Mouse (Mus musculus) stomach, embryonic 14.5 days (tissue): ENCODE results near the gene Itih2. TPM values are rescaled to one million over a fixed set of nuclear protein-coding genes. Genes with fewer than 3 reads are reported as not detected.
A peak's percentile ranks its signal among the peaks of the same experiment; 100 is the strongest.

Experiments used
- ATAC-seq: fragments of 200-750 bp; cut with Nextera tagmentation; 2 replicates; pipeline ENCODE4 v1.8.0; 2017; ENCODE audit warnings: low read depth, moderate TSS enrichment; ENCODE audit not compliant: insufficient number of reproducible peaks, insufficient read depth, low FRiP score
- H3K27ac ChIP-seq: fragments of 300-500 bp; sonication (generic); 2 replicates; pipeline ENCODE4 v1.5.1; 2014; ENCODE audit warnings: mild to moderate bottlenecking, low read length, moderate library complexity, mixed read lengths
- H3K27me3 ChIP-seq: fragments of 300-500 bp; sonication (generic); 2 replicates; pipeline ENCODE4 v1.6.1; 2014; ENCODE audit warnings: low read length, control low read depth, mixed read lengths; ENCODE audit not compliant: control insufficient read depth, insufficient read depth
- H3K36me3 ChIP-seq: fragments of 300-500 bp; sonication (generic); 2 replicates; pipeline ENCODE4 v1.6.1; 2014; ENCODE audit warnings: mild to moderate bottlenecking, control low read depth, low read length, moderate library complexity, mixed read lengths; ENCODE audit not compliant: control insufficient read depth, insufficient read depth
- H3K4me1 ChIP-seq: fragments of 300-500 bp; sonication (generic); 2 replicates; pipeline ENCODE4 v1.6.1; 2014; ENCODE audit warnings: low read length, control low read depth, mixed read lengths; ENCODE audit not compliant: control insufficient read depth, insufficient read depth
- H3K4me2 ChIP-seq: fragments of 300-500 bp; sonication (generic); replicated peaks from 2 replicates; pipeline ENCODE4 v1.6.1; 2014; ENCODE audit warnings: low read depth, low read length, control low read depth
- H3K4me3 ChIP-seq: fragments of 300-500 bp; sonication (generic); 2 replicates; pipeline ENCODE4 v1.5.1; 2014; ENCODE audit warnings: low read depth, low read length, control low read depth
- H3K9ac ChIP-seq: fragments of 300-500 bp; sonication (generic); replicated peaks from 2 replicates; pipeline ENCODE4 v1.6.1; 2014; ENCODE audit warnings: low read depth, mild to moderate bottlenecking, control low read depth, low read length, moderate library complexity, mixed read lengths
- H3K9me3 ChIP-seq: fragments of 300-500 bp; sonication (generic); 2 replicates; pipeline ENCODE4 v1.6.1; 2016; ENCODE audit warnings: low read depth, low read length, control low read depth; ENCODE audit not compliant: control insufficient read depth
- WGBS: fragments of 180-500 bp; shearing (Covaris S2); extraction: QIAGEN DNeasy Blood & Tissue Kit; methylation state at CpG from one replicate; pipeline ENCODE4 v1.1.7; 2014; 5-methylcytosine and 5-hydroxymethylcytosine counted together
- polyA plus RNA-seq: library from polyadenylated mRNA; unstranded; fragments of >200 nt; fragmentation: Nextera tagmentation; extraction: Ambion mirVana; gene quantifications from 2 replicates; pipeline ENCODE4 v1.2.1, GENCODE M21; 2014

The Itih2 gene
- polyA plus RNA-seq, 1 experiment from 2014 or later = 7.7 TPM

GRCm38 (mm10) chr2:10079745-10080309, 51.4 kb downstream of the Itih2 start:
- peak overlapping the region; percentile 97 for H3K9ac ChIP-seq
- H3K9me3 ChIP-seq = no peaks in the 10 kb centered on the region
- no peaks in the 10 kb centered on the region; the same call in none of the 2 replicates for H3K36me3 ChIP-seq
- H3K4me3 ChIP-seq = peak overlapping the region; percentile 92
- H3K4me2 ChIP-seq = peak overlapping the region; percentile 62
- H3K4me1 ChIP-seq = peaks cover 22% of the 10 kb centered on the region
- under 1% methylated on average over 28 of the region's 28 CpGs for WGBS
- ATAC-seq = peak; percentile 15
- peak overlapping the region; percentile 89 for H3K27ac ChIP-seq
- H3K27me3 ChIP-seq = no peaks in the 10 kb centered on the region

- WGBS = 60% methylated on average over 8 of the region's 8 CpGs
- Histone ChIP-seq H3K4me2 (0 out of 2 replicates have a peak overlapping the region, but pooled peaks have one; percentile 4), H3K36me3 (peaks cover 3% of the 10 kb centered on the region; the same call in 1 of the 2 replicates), H3K27me3 (no peaks in the 10 kb centered on the region), H3K9me3 (no peaks in the 10 kb centered on the region), H3K9ac (no peak overlapping the region), H3K4me1 (peaks cover 20% of the 10 kb centered on the region), H3K4me3 (no peak overlapping the region), H3K27ac (no peak overlapping the region)
- no peak for ATAC-seq
Observed at GRCm38 (mm10) chr2:10076675-10077074, 54.5 kb downstream of the Itih2 start.

GRCm38 (mm10) chr2:10074470-10074869, 56.7 kb downstream of the Itih2 start:
- no peak overlapping the region for H3K9ac ChIP-seq
- WGBS = 74% methylated on average over 7 of the region's 7 CpGs
- no peak overlapping the region for H3K27ac ChIP-seq
- ATAC-seq = no peak
- no peak overlapping the region for H3K4me3 ChIP-seq
- H3K36me3 ChIP-seq = peaks cover 3% of the 10 kb centered on the region; the same call in 1 of the 2 replicates
- no peak overlapping the region for H3K4me2 ChIP-seq
- H3K9me3 ChIP-seq = no peaks in the 10 kb centered on the region
- H3K27me3 ChIP-seq = no peaks in the 10 kb centered on the region
- peaks cover 14% of the 10 kb centered on the region; the same call in 1 of the 2 replicates for H3K4me1 ChIP-seq

- peaks cover 16% of the 10 kb centered on the region for H3K36me3 ChIP-seq
- no peak overlapping the region for H3K9ac ChIP-seq
- no peak overlapping the region for H3K4me2 ChIP-seq
- no peak overlapping the region for H3K4me3 ChIP-seq
- H3K27ac ChIP-seq = no peak overlapping the region
- no peak for ATAC-seq
- no peaks in the 10 kb centered on the region for H3K27me3 ChIP-seq
- H3K4me1 ChIP-seq = no peaks in the 10 kb centered on the region; the same call in 1 of the 2 replicates
- 91% methylated on average over 7 of the region's 7 CpGs for WGBS
- no peaks in the 10 kb centered on the region for H3K9me3 ChIP-seq
Observed at GRCm38 (mm10) chr2:10071751-10072150, 59.4 kb downstream of the Itih2 start.

GRCm38 (mm10) chr2:10058836-10059235, 72.4 kb downstream of the Itih2 start:
- Histone ChIP-seq H3K27me3 (no peaks in the 10 kb centered on the region), H3K9ac (no peak overlapping the region), H3K27ac (no peak overlapping the region), H3K36me3 (peaks cover 69% of the 10 kb centered on the region), H3K9me3 (no peaks in the 10 kb centered on the region), H3K4me2 (no peak overlapping the region), H3K4me1 (no peaks in the 10 kb centered on the region), H3K4me3 (no peak overlapping the region)
- ATAC-seq = no peak
- 86% methylated on average over 5 of the region's 5 CpGs for WGBS

GRCm38 (mm10) chr2:10051996-10052395, 79.2 kb downstream of the Itih2 start:
- Histone ChIP-seq H3K36me3 (peaks cover 22% of the 10 kb centered on the region), H3K9me3 (no peaks in the 10 kb centered on the region), H3K27me3 (no peaks in the 10 kb centered on the region), H3K4me2 (no peak overlapping the region), H3K27ac (no peak overlapping the region), H3K4me1 (peaks cover 7% of the 10 kb centered on the region; the same call in 1 of the 2 replicates), H3K4me3 (no peak overlapping the region), H3K9ac (no peak overlapping the region)
- no peak for ATAC-seq
- 96% methylated on average over 1 of the region's 1 CpGs for WGBS

- Histone ChIP-seq H3K9ac (no peak overlapping the region), H3K36me3 (peaks cover 14% of the 10 kb centered on the region), H3K27ac (no peak overlapping the region), H3K27me3 (no peaks in the 10 kb centered on the region), H3K4me2 (no peak overlapping the region), H3K9me3 (no peaks in the 10 kb centered on the region), H3K4me1 (peaks cover 9% of the 10 kb centered on the region; the same call in 1 of the 2 replicates), H3K4me3 (no peak overlapping the region)
- WGBS = 86% methylated on average over 3 of the region's 3 CpGs
- no peak for ATAC-seq
Observed at GRCm38 (mm10) chr2:10050878-10051277, 80.3 kb downstream of the Itih2 start.

GRCm38 (mm10) chr2:10049456-10049855, 81.7 kb downstream of the Itih2 start:
- peak overlapping the region; percentile 55 for H3K4me2 ChIP-seq
- no peak overlapping the region for H3K9ac ChIP-seq
- H3K9me3 ChIP-seq = no peaks in the 10 kb centered on the region
- no peak overlapping the region for H3K27ac ChIP-seq
- WGBS = 15% methylated on average over 10 of the region's 10 CpGs
- no peaks in the 10 kb centered on the region for H3K27me3 ChIP-seq
- ATAC-seq = no peak
- peaks cover 9% of the 10 kb centered on the region; the same call in 1 of the 2 replicates for H3K4me1 ChIP-seq
- H3K4me3 ChIP-seq = peak overlapping the region; percentile 95
- no peaks in the 10 kb centered on the region; the same call in 1 of the 2 replicates for H3K36me3 ChIP-seq
